Comparison of ENCODE assay signal across 27 mouse cellular contexts in genomic region chr1:90895004-90895403, GRCm38 (mm10). TPM values are rescaled to one million over a fixed set of nuclear protein-coding genes. Genes with fewer than 3 reads are reported as not detected.
A peak's percentile ranks its signal among the peaks of the same experiment; 100 is the strongest.
DNase-seq lines count a peak whose midpoint lies in the region; ATAC-seq lines count a peak whose summit lies in the region.
"Had no signal": no experiment of that assay in that cellular context is flagged by ENCODE, and none has a peak within 500 bp of the region (broad histone marks: within the 10 kb centered on the region; RNA-seq: fewer than 3 reads in every experiment).

No protein-coding gene starts in this region.

- H3K4me3 ChIP-seq in midbrain, embryonic 11.5 days (ENCODE audit: low read depth, low read length), result no peak overlapping the region
- H3K4me3 ChIP-seq in midbrain, embryonic 16.5 days (ENCODE audit: low read depth, low read length), result no peak overlapping the region
- H3K4me3 ChIP-seq in stomach, embryonic 16.5 days (replicated peaks; ENCODE audit: low read length), result no peak overlapping the region
- H3K4me3 ChIP-seq: heart, embryonic 13.5 days; kidney, embryonic 15.5 days; midbrain, embryonic 10.5 days had no signal

- H3K27ac ChIP-seq in midbrain, embryonic 11.5 days (ENCODE audit: low read depth, low read length), result no peak overlapping the region
- no peak overlapping the region for H3K27ac ChIP-seq in midbrain, embryonic 16.5 days (ENCODE audit: low read length)
- H3K27ac ChIP-seq in stomach, embryonic 16.5 days (ENCODE audit: low read length), result peak overlapping the region; percentile 46; the same call in 1 of the 2 replicates
- H3K27ac ChIP-seq: heart, embryonic 13.5 days; kidney, embryonic 15.5 days; macrophage; midbrain, embryonic 10.5 days had no signal

- no peaks in the 10 kb centered on the region for H3K9me3 ChIP-seq in midbrain, embryonic 11.5 days (ENCODE audit: control insufficient read depth, low read length)
- H3K9me3 ChIP-seq in midbrain, embryonic 16.5 days (replicated peaks; ENCODE audit: control insufficient read depth, low read length, poor library complexity, severe bottlenecking), result 0 out of 2 replicates have a peak, but pooled peaks cover 4% of the 10 kb centered on the region
- 0 out of 2 replicates have a peak, but pooled peaks cover 2% of the 10 kb centered on the region for H3K9me3 ChIP-seq in stomach, embryonic 16.5 days (replicated peaks; ENCODE audit: control insufficient read depth, low read length)

- H3K27me3 ChIP-seq in midbrain, embryonic 11.5 days (ENCODE audit: control insufficient read depth, insufficient read depth, low read length), result no peaks in the 10 kb centered on the region
- H3K27me3 ChIP-seq in midbrain, embryonic 16.5 days (ENCODE audit: control insufficient read depth, insufficient read depth, low read depth, low read length), result no peaks in the 10 kb centered on the region
- no peaks in the 10 kb centered on the region for H3K27me3 ChIP-seq in stomach, embryonic 16.5 days (ENCODE audit: control insufficient read depth, insufficient read depth, low read length)
- H3K27me3 ChIP-seq: heart, embryonic 13.5 days; kidney, embryonic 15.5 days had no signal

- H3K4me1 ChIP-seq in midbrain, embryonic 11.5 days (ENCODE audit: control insufficient read depth, insufficient read depth, low read length), result no peaks in the 10 kb centered on the region
- no peaks in the 10 kb centered on the region for H3K4me1 ChIP-seq in midbrain, embryonic 16.5 days (ENCODE audit: control insufficient read depth, insufficient read depth, low read length)
- H3K4me1 ChIP-seq in stomach, embryonic 16.5 days (ENCODE audit: control insufficient read depth, insufficient read depth, low read length), result peaks cover 17% of the 10 kb centered on the region

- 79% methylated on average over 3 of the region's 3 CpGs for WGBS in midbrain, embryonic 11.5 days
- 90% methylated on average over 3 of the region's 3 CpGs for WGBS in midbrain, embryonic 16.5 days
- 72% methylated on average over 3 of the region's 3 CpGs for WGBS in stomach, embryonic 16.5 days

- intact Hi-C loops in heart, postnatal 14 days (cut with DNase I), result no loop called here
- intact Hi-C loops in gastrocnemius, postnatal 36 days (cut with DNase I), result no loop called here

- no peak overlapping the region for H3K4me2 ChIP-seq in midbrain, embryonic 11.5 days
- H3K4me2 ChIP-seq in midbrain, embryonic 16.5 days (ENCODE audit: low read length), result no peak overlapping the region
- no peak overlapping the region for H3K4me2 ChIP-seq in stomach, embryonic 16.5 days (ENCODE audit: low read depth, low read length)
- H3K4me2 ChIP-seq: heart, embryonic 13.5 days; kidney, embryonic 15.5 days; liver, embryonic 11.5 days; lung, embryonic 14.5 days had no signal

- DNase-seq in heart, postnatal 14 days, result peak; percentile 47 to 54
- no peak for DNase-seq in heart, adult 9 months (ENCODE audit: low spot score in 2 of 2)
- DNase-seq in midbrain, embryonic 11.5 days (ENCODE audit: low spot score, missing footprints), result peak; percentile 19
- DNase-seq in gastrocnemius, postnatal 36 days, result peak; percentile 15 to 25
- DNase-seq in layer of hippocampus, postnatal 14 days (ENCODE audit: low spot score in 2 of 2), result no peak
- DNase-seq: adrenal gland, adult 8-10 months; cerebellum, adult 9-10 months; layer of hippocampus, postnatal 36 days; lung, embryonic 14.5 days; retina, postnatal 1 day; thymus, postnatal 14 days had no signal

- H3K9ac ChIP-seq in midbrain, embryonic 11.5 days (ENCODE audit: low read length), result no peak overlapping the region
- no peak overlapping the region for H3K9ac ChIP-seq in midbrain, embryonic 16.5 days (ENCODE audit: low read depth, low read length)
- no peak overlapping the region for H3K9ac ChIP-seq in stomach, embryonic 16.5 days (ENCODE audit: low read length)
- H3K9ac ChIP-seq: heart, embryonic 13.5 days; kidney, embryonic 15.5 days; lung, embryonic 14.5 days had no signal

- H3K36me3 ChIP-seq in midbrain, embryonic 11.5 days (ENCODE audit: control insufficient read depth, insufficient read depth, low read length), result no peaks in the 10 kb centered on the region
- H3K36me3 ChIP-seq in midbrain, embryonic 16.5 days (ENCODE audit: control insufficient read depth, insufficient read depth, low read length), result no peaks in the 10 kb centered on the region
- H3K36me3 ChIP-seq in stomach, embryonic 16.5 days (ENCODE audit: control insufficient read depth, insufficient read depth, low read length), result no peaks in the 10 kb centered on the region
- H3K36me3 ChIP-seq: heart, embryonic 13.5 days; kidney, embryonic 15.5 days; midbrain, embryonic 10.5 days had no signal

- ATAC-seq in midbrain, embryonic 11.5 days (ENCODE audit: low FRiP score), result no peak
- no peak for ATAC-seq in midbrain, embryonic 16.5 days
- no peak for ATAC-seq in stomach, embryonic 16.5 days (ENCODE audit: insufficient read depth, low FRiP score)
- ATAC-seq: forebrain, embryonic 14.5 days had no signal

RNA-seq across cellular contexts. Expression of gene Mlph, which starts 19.9 kb away (rescaled TPM):
- total RNA-seq in heart, postnatal 14 days (2021), result under 1 TPM; 0.41 to 0.86 TPM
- polyA plus RNA-seq in midbrain, embryonic 11.5 days (2014; fragmentation: Nextera tagmentation; extraction: Ambion mirVana), result 0.10 and 0.33 TPM in 2 replicates
- 0.09 and 0.29 TPM in 2 replicates for polyA plus RNA-seq in midbrain, embryonic 16.5 days (2015; fragmentation: Nextera tagmentation; extraction: Ambion mirVana)
- total RNA-seq in gastrocnemius, postnatal 36 days (2021), result under 1 TPM; 0.20 to 0.22 TPM
- 4.4 and 9.0 TPM in 2 replicates for polyA plus RNA-seq in stomach, embryonic 16.5 days (2015; fragmentation: Nextera tagmentation; extraction: Ambion mirVana)
- total RNA-seq in layer of hippocampus, postnatal 14 days (2021), result 1 to 10 TPM in 1 of 2 experiments, under 1 TPM in 1; 0.94 to 1.5 TPM
- total RNA-seq: monocyte, adult 5-6 weeks had no signal
- polyA plus RNA-seq: hindbrain, embryonic 11.5 days; liver, embryonic 11.5 days had no signal

RNA-seq across cellular contexts. Expression of gene Col6a3, which starts 51.2 kb away (rescaled TPM):
- total RNA-seq in heart, postnatal 14 days (2021), result 100 to 1,000 TPM in 1 of 2 experiments, 10 to 100 TPM in 1; 90.3 to 105 TPM
- polyA plus RNA-seq in midbrain, embryonic 11.5 days (2014; fragmentation: Nextera tagmentation; extraction: Ambion mirVana), result 6.5 and 6.7 TPM in 2 replicates
- 5.9 and 7.8 TPM in 2 replicates for polyA plus RNA-seq in midbrain, embryonic 16.5 days (2015; fragmentation: Nextera tagmentation; extraction: Ambion mirVana)
- total RNA-seq in gastrocnemius, postnatal 36 days (2021), result 10 to 100 TPM; 63.2 to 73.4 TPM
- polyA plus RNA-seq in stomach, embryonic 16.5 days (2015; fragmentation: Nextera tagmentation; extraction: Ambion mirVana), result 144 and 162 TPM in 2 replicates
- 1 to 10 TPM; 6.4 to 8.5 TPM for total RNA-seq in layer of hippocampus, postnatal 14 days (2021)
- total RNA-seq: common myeloid progenitor, adult 5-6 weeks; monocyte, adult 5-6 weeks had no signal

RNA-seq across cellular contexts. Expression of gene Prlh, which starts 57.9 kb away (rescaled TPM):
- not detected for total RNA-seq in heart, postnatal 14 days (2021)
- not detected in 2 replicates for polyA plus RNA-seq in midbrain, embryonic 11.5 days (2014; fragmentation: Nextera tagmentation; extraction: Ambion mirVana)
- not detected in 2 replicates for polyA plus RNA-seq in midbrain, embryonic 16.5 days (2015; fragmentation: Nextera tagmentation; extraction: Ambion mirVana)
- total RNA-seq in gastrocnemius, postnatal 36 days (2021), result not detected
- not detected in 2 replicates for polyA plus RNA-seq in stomach, embryonic 16.5 days (2015; fragmentation: Nextera tagmentation; extraction: Ambion mirVana)
- not detected for total RNA-seq in layer of hippocampus, postnatal 14 days (2021)
- total RNA-seq: adrenal gland, adult 8-10 months; common myeloid progenitor, adult 5-6 weeks; layer of hippocampus, adult 18-20 months; layer of hippocampus, postnatal 36 days; left cerebral cortex, postnatal 25 days; monocyte, adult 5-6 weeks had no signal
- polyA plus RNA-seq: embryonic facial prominence, embryonic 11.5 days; forebrain, embryonic 14.5 days; heart, embryonic 13.5 days; hindbrain, embryonic 11.5 days; kidney, embryonic 15.5 days; liver, embryonic 11.5 days; lung, embryonic 14.5 days; macrophage; midbrain, embryonic 10.5 days; neural tube, embryonic 11.5 days; testis, adult 2 months had no signal

Comparison
In these comparisons a context has a peak if more than half of its experiments do, and no peak if none do; other contexts are left out.
1. DNase-seq: peak in heart, postnatal 14 days (2 of 2), midbrain, embryonic 11.5 days (single experiment) and gastrocnemius, postnatal 36 days (2 of 2); none in heart, adult 9 months (0 of 2) and layer of hippocampus, postnatal 14 days (0 of 2).
2. RNA of gene Col6a3, which starts 51.2 kb away (total RNA-seq): 90.3 to 105 TPM in heart, postnatal 14 days and 63.2 to 73.4 TPM in gastrocnemius, postnatal 36 days; 6.4 to 8.5 TPM in layer of hippocampus, postnatal 14 days; every median in the first group is over 4 times any median in the second.